Mouse (Mus musculus) stomach, adult 2 months (tissue): ENCODE measurements around the gene Gm17654. TPM values are rescaled to one million over a fixed set of nuclear protein-coding genes. Genes with fewer than 3 reads are reported as not detected.

Source experiments
- polyA plus RNA-seq: library from polyadenylated mRNA; depleted of rRNA; stranded (reverse); fragments of >200 nt; gene quantifications from 2 replicates; pipeline ENCODE4 v1.2.3, GENCODE M21; 2012; rRNA removed

Gene Gm17654
- polyA plus RNA-seq: not detected in 2 replicates

DNA sequence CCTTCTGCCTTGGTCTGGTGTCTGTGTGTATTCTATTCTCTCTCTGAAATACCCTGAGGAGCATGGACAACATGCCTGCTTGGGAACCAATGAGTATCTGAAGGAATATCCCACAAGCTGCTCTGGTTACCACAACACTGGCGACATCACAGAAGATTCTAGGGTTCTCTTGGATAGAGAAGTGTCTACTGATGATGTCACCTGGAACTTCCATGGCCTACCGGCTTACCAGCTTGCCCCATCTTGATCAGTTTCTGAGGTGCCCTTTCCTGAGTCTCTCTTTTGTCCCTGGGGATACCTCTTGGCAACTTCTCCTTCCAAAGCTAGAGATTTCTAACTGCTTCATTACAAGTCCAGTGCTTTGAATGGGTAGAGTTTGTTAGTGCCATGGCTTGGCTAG is at the start of gene Gm17654:
Gene Gm17654, minus strand, starts transcription at position 101 of the 400 bp plus-strand sequence.

DNA sequence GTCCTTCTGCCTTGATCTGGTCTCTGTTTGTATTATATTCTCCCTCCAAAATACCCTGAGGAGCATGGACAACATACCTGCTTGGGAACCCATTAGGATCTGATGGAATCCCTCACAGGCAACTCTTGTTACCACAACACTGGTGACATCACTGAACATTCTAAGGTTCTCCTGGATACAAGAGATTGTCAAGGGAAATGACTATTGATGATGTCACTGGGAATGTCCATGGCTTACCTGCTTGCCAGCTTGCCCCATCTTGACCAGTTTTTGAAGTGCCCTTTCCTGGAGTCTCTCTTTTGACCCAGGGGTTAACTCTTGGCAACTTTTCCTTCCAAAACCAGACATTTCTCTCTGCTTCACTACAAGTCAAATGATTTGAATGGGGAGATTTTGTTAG is 29.0 kb upstream of the Gm17654 start, which contains the start of gene Gm10375:
Gene Gm10375, minus strand, starts transcription at position 101 of the 400 bp plus-strand sequence.

DNA sequence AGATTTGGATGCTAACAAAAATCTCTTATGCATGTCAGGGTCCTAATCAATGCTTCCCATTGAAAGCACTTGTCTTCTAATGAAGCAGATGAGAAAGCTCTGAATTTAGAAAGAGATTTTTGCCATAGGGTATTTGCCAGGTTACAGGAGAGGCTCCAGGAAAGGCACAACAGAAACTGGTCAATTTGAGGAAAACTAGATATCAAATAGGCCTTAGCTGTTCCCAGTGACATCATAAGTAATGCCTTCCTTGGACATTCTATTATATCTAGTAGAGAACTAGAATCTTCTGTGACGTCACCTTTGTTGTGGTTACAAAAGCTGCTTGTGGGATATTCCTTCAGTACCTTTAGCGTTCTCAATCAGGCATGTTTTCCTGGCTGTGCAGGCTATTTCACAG is 35.7 kb downstream of the Gm17654 start, which contains the start of gene Gm5799:
Gene Gm5799, plus strand, starts transcription at position 301 of the 400 bp plus-strand sequence.

Other genes starting within 250 kb of the Gm17654 start
- gene 1700001F09Rik, start 231.3 kb downstream of the Gm17654 start, polyA plus RNA-seq: not detected in 2 replicates
- not detected in 2 replicates for gene Gm8138, start 162.8 kb downstream of the Gm17654 start, polyA plus RNA-seq
- gene Gm5799, start 35.6 kb downstream of the Gm17654 start, polyA plus RNA-seq: not detected in 2 replicates
- not detected in 2 replicates for gene Gm10375, start 28.9 kb upstream of the Gm17654 start, polyA plus RNA-seq
- not detected in 2 replicates for gene Gm8165, start 98.1 kb upstream of the Gm17654 start, polyA plus RNA-seq
- gene Gm7324, start 118.7 kb upstream of the Gm17654 start, polyA plus RNA-seq: 0.14 TPM in 1 of 2 replicates, not detected in the other
- not detected in 2 replicates for gene Gm16506, start 148.3 kb upstream of the Gm17654 start, polyA plus RNA-seq
- not detected in 2 replicates for gene Gm6526, start 168.7 kb upstream of the Gm17654 start, polyA plus RNA-seq
- gene Gm8180, start 205.6 kb upstream of the Gm17654 start, polyA plus RNA-seq: not detected in 2 replicates